Mouse (Mus musculus) olfactory bulb, adult 2 months (tissue): ENCODE data around the gene Neurod4.

Experiments used
- CTCF ChIP-seq: fragments of 200-500 bp; IDR thresholded peaks from 2 replicates; pipeline ENCODE4 v1.5.1; 2012; ENCODE audit warnings: low read depth, mild to moderate bottlenecking, low read length, moderate library complexity; ENCODE audit not compliant: insufficient read depth
- POLR2A ChIP-seq: fragments of 200-500 bp; IDR thresholded peaks from 2 replicates; pipeline ENCODE4 v1.6.1; 2012; ENCODE audit warnings: mild to moderate bottlenecking, low read depth, low read length, moderate library complexity; ENCODE audit not compliant: insufficient read depth

- TF ChIP-seq CTCF (no peak), POLR2A (no peak)
Observed at GRCm38 (mm10) chr10:130311534-130312227, 31.6 kb upstream of the Neurod4 start.
